Mouse (Mus musculus): Measurements from ENCODE around the gene Ckap2l. TPM values are rescaled to one million over a fixed set of nuclear protein-coding genes. Genes with fewer than 3 reads are reported as not detected.

The Ckap2l gene
- polyA plus RNA-seq (2016; fragmentation: Nextera tagmentation; extraction: Ambion mirVana): 48.4 and 50.4 TPM in 2 replicates

- peak; percentile 99 for DNase-seq (ENCODE audit: low spot score)
- Histone ChIP-seq H3K27me3 (ENCODE audit: insufficient read depth, poor library complexity, severe bottlenecking) (peaks cover 4% of the 10 kb centered on the region; the same call in 1 of the 2 replicates), H3K4me1 (peaks cover 19% of the 10 kb centered on the region), H3K9me3 (no peaks in the 10 kb centered on the region), H3K36me3 (peaks cover 12% of the 10 kb centered on the region), H3K4me3 (peak within 1 kb of the TSS; percentile 92), H3K27ac (peak within 1 kb of the TSS; percentile 95)
- WGBS: under 1% methylated on average over 50 of the region's 50 CpGs
Measured at GRCm38 (mm10) chr2:129296671-129297588, at the start of gene Ckap2l. Ckap2l (minus strand) TSS chr2:129297212.

- no peak for DNase-seq (ENCODE audit: low spot score)
- Histone ChIP-seq H3K9me3 (no peaks in the 10 kb centered on the region), H3K27me3 (ENCODE audit: insufficient read depth, poor library complexity, severe bottlenecking) (no peaks in the 10 kb centered on the region), H3K4me1 (no peaks in the 10 kb centered on the region), H3K27ac (no peak overlapping the region), H3K4me3 (no peak overlapping the region), H3K36me3 (no peaks in the 10 kb centered on the region)
- 63% methylated on average over 6 of the region's 6 CpGs for WGBS
Measured at GRCm38 (mm10) chr2:129338138-129338621, 41.2 kb upstream of the Ckap2l start.

GRCm38 (mm10) chr2:129333471-129333870 is 36.5 kb upstream of the Ckap2l start:
- Histone ChIP-seq H3K4me1 (no peaks in the 10 kb centered on the region), H3K4me3 (no peak overlapping the region), H3K9me3 (no peaks in the 10 kb centered on the region), H3K36me3 (no peaks in the 10 kb centered on the region), H3K27me3 (ENCODE audit: insufficient read depth, poor library complexity, severe bottlenecking) (no peaks in the 10 kb centered on the region), H3K27ac (no peak overlapping the region)
- peak; percentile 67 for DNase-seq (ENCODE audit: low spot score)
- WGBS: 62% methylated on average over 4 of the region's 4 CpGs

GRCm38 (mm10) chr2:129330540-129330939 is 33.5 kb upstream of the Ckap2l start:
- no peak for DNase-seq (ENCODE audit: low spot score)
- H3K27me3 ChIP-seq (ENCODE audit: insufficient read depth, poor library complexity, severe bottlenecking): no peaks in the 10 kb centered on the region
- H3K4me1 ChIP-seq: no peaks in the 10 kb centered on the region
- no peak overlapping the region for H3K4me3 ChIP-seq
- no peaks in the 10 kb centered on the region for H3K9me3 ChIP-seq
- H3K27ac ChIP-seq: 0 out of 2 replicates have a peak overlapping the region, but pooled peaks have one; percentile 16
- WGBS: 63% methylated on average over 13 of the region's 13 CpGs
- H3K36me3 ChIP-seq: no peaks in the 10 kb centered on the region

- H3K27me3 ChIP-seq (ENCODE audit: insufficient read depth, poor library complexity, severe bottlenecking): no peaks in the 10 kb centered on the region
- H3K4me3 ChIP-seq: no peak overlapping the region
- H3K4me1 ChIP-seq: no peaks in the 10 kb centered on the region
- H3K36me3 ChIP-seq: no peaks in the 10 kb centered on the region
- no peak for DNase-seq (ENCODE audit: low spot score)
- 38% methylated on average over 7 of the region's 7 CpGs for WGBS
- H3K27ac ChIP-seq: 0 out of 2 replicates have a peak overlapping the region, but pooled peaks have one; percentile 16
- no peaks in the 10 kb centered on the region for H3K9me3 ChIP-seq
Measured at GRCm38 (mm10) chr2:129330024-129330423, 33.0 kb upstream of the Ckap2l start.

GRCm38 (mm10) chr2:129328238-129328637 is 31.2 kb upstream of the Ckap2l start:
- H3K36me3 ChIP-seq: no peaks in the 10 kb centered on the region
- H3K9me3 ChIP-seq: no peaks in the 10 kb centered on the region
- WGBS: 79% methylated on average over 4 of the region's 4 CpGs
- no peak for DNase-seq (ENCODE audit: low spot score)
- no peak overlapping the region for H3K4me3 ChIP-seq
- no peak overlapping the region for H3K27ac ChIP-seq
- H3K4me1 ChIP-seq: no peaks in the 10 kb centered on the region
- H3K27me3 ChIP-seq (ENCODE audit: insufficient read depth, poor library complexity, severe bottlenecking): no peaks in the 10 kb centered on the region

GRCm38 (mm10) chr2:129324216-129324615 is 27.2 kb upstream of the Ckap2l start:
- no peak for DNase-seq (ENCODE audit: low spot score)
- Histone ChIP-seq H3K4me3 (no peak overlapping the region), H3K4me1 (no peaks in the 10 kb centered on the region), H3K36me3 (no peaks in the 10 kb centered on the region), H3K27ac (no peak overlapping the region), H3K27me3 (ENCODE audit: insufficient read depth, poor library complexity, severe bottlenecking) (no peaks in the 10 kb centered on the region), H3K9me3 (no peaks in the 10 kb centered on the region)
- WGBS: 76% methylated on average over 3 of the region's 3 CpGs

GRCm38 (mm10) chr2:129322117-129322635 is 25.2 kb upstream of the Ckap2l start:
- H3K9me3 ChIP-seq: no peaks in the 10 kb centered on the region
- WGBS: 66% methylated on average over 1 of the region's 1 CpGs
- H3K4me1 ChIP-seq: no peaks in the 10 kb centered on the region
- no peaks in the 10 kb centered on the region for H3K36me3 ChIP-seq
- H3K4me3 ChIP-seq: no peak overlapping the region
- no peak for DNase-seq (ENCODE audit: low spot score)
- no peak overlapping the region for H3K27ac ChIP-seq
- H3K27me3 ChIP-seq (ENCODE audit: insufficient read depth, poor library complexity, severe bottlenecking): no peaks in the 10 kb centered on the region

GRCm38 (mm10) chr2:129320033-129320605 is 23.1 kb upstream of the Ckap2l start:
- no peaks in the 10 kb centered on the region for H3K27me3 ChIP-seq (ENCODE audit: insufficient read depth, poor library complexity, severe bottlenecking)
- 68% methylated on average over 8 of the region's 8 CpGs for whole genome bisulfite sequencing
- no peak overlapping the region for H3K4me3 ChIP-seq
- H3K9me3 ChIP-seq: no peaks in the 10 kb centered on the region
- no peaks in the 10 kb centered on the region for H3K36me3 ChIP-seq
- H3K4me1 ChIP-seq: no peaks in the 10 kb centered on the region
- H3K27ac ChIP-seq: no peak overlapping the region
- DNase-seq (ENCODE audit: low spot score): no peak

- no peaks in the 10 kb centered on the region for H3K27me3 ChIP-seq (ENCODE audit: insufficient read depth, poor library complexity, severe bottlenecking)
- no peak for DNase-seq (ENCODE audit: low spot score)
- no peak overlapping the region for H3K4me3 ChIP-seq
- H3K4me1 ChIP-seq: no peaks in the 10 kb centered on the region
- no peak overlapping the region for H3K27ac ChIP-seq
- H3K9me3 ChIP-seq: no peaks in the 10 kb centered on the region
- H3K36me3 ChIP-seq: no peaks in the 10 kb centered on the region
- 72% methylated on average over 4 of the region's 4 CpGs for WGBS
Measured at GRCm38 (mm10) chr2:129315831-129316230, 18.8 kb upstream of the Ckap2l start.

- DNase-seq (ENCODE audit: low spot score): no peak
- no peaks in the 10 kb centered on the region for H3K9me3 ChIP-seq
- 76% methylated on average over 6 of the region's 6 CpGs for WGBS
Measured at GRCm38 (mm10) chr2:129314880-129315279, 17.9 kb upstream of the Ckap2l start.

GRCm38 (mm10) chr2:129313934-129314333 is 16.9 kb upstream of the Ckap2l start:
- WGBS: 86% methylated on average over 1 of the region's 1 CpGs
- Histone ChIP-seq H3K4me3 (no peak overlapping the region), H3K36me3 (no peaks in the 10 kb centered on the region), H3K27ac (no peak overlapping the region), H3K27me3 (ENCODE audit: insufficient read depth, poor library complexity, severe bottlenecking) (no peaks in the 10 kb centered on the region), H3K9me3 (no peaks in the 10 kb centered on the region), H3K4me1 (no peaks in the 10 kb centered on the region)
- DNase-seq (ENCODE audit: low spot score): no peak

More at GRCm38 (mm10) chr2:129314880-129315279, 17.9 kb upstream of the Ckap2l start:
- Histone ChIP-seq H3K4me1 (no peaks in the 10 kb centered on the region), H3K27ac (no peak overlapping the region), H3K4me3 (no peak overlapping the region), H3K27me3 (ENCODE audit: insufficient read depth, poor library complexity, severe bottlenecking) (no peaks in the 10 kb centered on the region), H3K36me3 (no peaks in the 10 kb centered on the region)

GRCm38 (mm10) chr2:129309836-129310235 is 12.8 kb upstream of the Ckap2l start, which contains the start of gene Il1a:
Il1a (minus strand) TSS chr2:129309972.
- Histone ChIP-seq H3K4me3 (no peak within 1 kb of the TSS), H3K4me1 (no peaks in the 10 kb centered on the region), H3K27ac (no peak within 1 kb of the TSS), H3K36me3 (no peaks in the 10 kb centered on the region), H3K27me3 (ENCODE audit: insufficient read depth, poor library complexity, severe bottlenecking) (no peaks in the 10 kb centered on the region), H3K9me3 (no peaks in the 10 kb centered on the region)
- no peak for DNase-seq (ENCODE audit: low spot score)
- 70% methylated on average over 7 of the region's 7 CpGs for whole genome bisulfite sequencing

Measured in heart, embryonic 10.5 days (tissue).